Mouse (Mus musculus): Measurements from ENCODE around the gene Olfr516. TPM values are rescaled to one million over a fixed set of nuclear protein-coding genes. Genes with fewer than 3 reads are reported as not detected.
"Not testable (repeated sequence)": the region's sequence is repeated elsewhere in the genome, so short reads cannot be mapped to it uniquely, and the experiment has no call there.

Olfr516 gene
- not detected in 2 replicates for polyA plus RNA-seq (2015; fragmentation: Nextera tagmentation; extraction: Ambion mirVana)

DNA sequence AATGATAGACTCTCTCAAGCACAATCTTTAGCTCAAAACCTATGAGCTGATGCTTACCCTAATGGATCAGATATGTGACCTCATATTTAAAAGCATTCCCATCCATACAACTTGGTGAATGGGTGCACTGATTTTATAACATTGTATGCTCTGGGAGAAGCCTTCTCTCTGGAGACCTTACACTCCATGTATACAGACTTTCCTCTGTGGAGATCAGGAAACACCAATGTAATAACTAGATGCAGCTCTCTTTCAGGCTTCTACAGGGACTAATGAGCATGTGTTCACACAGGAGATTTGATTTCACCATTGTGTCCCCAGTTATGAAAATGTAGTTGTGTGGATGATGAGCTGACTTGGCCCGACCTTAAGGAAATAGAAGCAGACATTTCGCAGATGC, at the start of gene Olfr516:
Gene Olfr516, minus strand, starts transcription at position 101 of the 400 bp plus-strand sequence.
- WGBS, result 68% methylated on average over 2 of the region's 2 CpGs
- H3K4me3 ChIP-seq, result no peak within 1 kb of the TSS
- H3K9ac ChIP-seq, result no peak within 1 kb of the TSS
- no peaks in the 10 kb centered on the region for H3K9me3 ChIP-seq (replicated peaks)
- no peak for ATAC-seq (replicated peaks; ENCODE audit: insufficient number of reproducible peaks, insufficient read depth, low FRiP score, low read depth)
- H3K4me2 ChIP-seq, result no peak within 1 kb of the TSS
- H3K27ac ChIP-seq, result no peak within 1 kb of the TSS
- H3K27me3 ChIP-seq, result no peaks in the 10 kb centered on the region
- no peaks in the 10 kb centered on the region for H3K4me1 ChIP-seq (replicated peaks)
- H3K36me3 ChIP-seq, result no peaks in the 10 kb centered on the region

DNA sequence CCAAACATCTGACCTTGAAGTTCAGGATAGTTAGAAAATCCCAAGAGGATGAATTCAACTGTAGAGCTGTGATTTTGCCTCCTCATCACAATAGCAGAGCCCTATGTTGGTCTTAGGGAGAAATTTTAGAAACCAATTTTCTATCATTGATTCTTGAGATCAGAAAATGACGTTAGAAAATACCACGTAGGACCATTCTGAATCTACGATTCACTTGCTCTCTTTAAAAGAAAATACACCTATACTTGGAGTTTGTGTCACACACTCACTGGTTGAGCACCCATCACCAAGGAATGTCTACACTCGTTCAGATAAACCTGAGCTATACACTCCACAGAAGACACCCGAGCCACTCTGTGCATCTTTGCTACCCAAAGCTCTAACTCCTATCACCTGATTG, 44.0 kb upstream of the Olfr516 start, which contains the start of gene Olfr519:
Gene Olfr519, minus strand, starts transcription at position 101 of the 400 bp plus-strand sequence.
- ATAC-seq (replicated peaks; ENCODE audit: insufficient number of reproducible peaks, insufficient read depth, low FRiP score, low read depth), result no peak
- no peaks in the 10 kb centered on the region for H3K4me1 ChIP-seq (replicated peaks)
- H3K36me3 ChIP-seq, result no peaks in the 10 kb centered on the region
- H3K9ac ChIP-seq, result no peak within 1 kb of the TSS
- H3K4me3 ChIP-seq, result no peak within 1 kb of the TSS
- no peaks in the 10 kb centered on the region for H3K9me3 ChIP-seq (replicated peaks)
- no peak within 1 kb of the TSS for H3K4me2 ChIP-seq
- no peak within 1 kb of the TSS for H3K27ac ChIP-seq
- 80% methylated on average over 5 of the region's 5 CpGs for WGBS
- no peaks in the 10 kb centered on the region for H3K27me3 ChIP-seq

GRCm38 (mm10) chr7:108884906-108885305, 34.6 kb upstream of the Olfr516 start, which contains the start of gene Olfr518:
Gene Olfr518 (minus strand): TSS chr7:108885006.
- WGBS, result 64% methylated on average over 4 of the region's 4 CpGs
- Histone ChIP-seq H3K27me3 (no peaks in the 10 kb centered on the region), H3K9me3 (replicated peaks) (no peaks in the 10 kb centered on the region), H3K9ac (no peak within 1 kb of the TSS), H3K4me3 (no peak within 1 kb of the TSS), H3K36me3 (no peaks in the 10 kb centered on the region), H3K4me2 (no peak within 1 kb of the TSS), H3K27ac (no peak within 1 kb of the TSS), H3K4me1 (replicated peaks) (no peaks in the 10 kb centered on the region)
- ATAC-seq (replicated peaks; ENCODE audit: insufficient number of reproducible peaks, insufficient read depth, low FRiP score, low read depth), result no peak

DNA sequence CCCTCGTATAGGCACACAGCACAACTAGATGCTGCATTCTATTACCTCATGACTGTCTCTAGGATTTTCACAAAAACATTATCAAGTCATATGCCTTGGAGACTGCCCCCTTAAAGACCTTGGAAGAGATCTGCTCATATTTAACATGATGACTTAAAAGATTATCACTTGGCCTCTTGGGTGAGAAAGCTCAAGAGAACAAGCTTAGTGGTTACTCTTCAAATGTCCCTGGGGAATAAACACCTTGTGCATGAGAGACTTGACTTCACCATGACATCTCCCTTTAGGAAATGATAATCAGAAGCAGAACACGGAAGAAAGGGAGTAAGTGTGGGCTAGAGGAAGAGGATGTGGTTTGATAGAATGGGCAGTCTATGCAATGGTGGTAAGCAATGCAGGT, 21.9 kb upstream of the Olfr516 start, which contains the start of gene Olfr517:
Gene Olfr517, minus strand, starts transcription at position 101 of the 400 bp plus-strand sequence.
- WGBS, result 61% methylated on average over 2 of the region's 2 CpGs
- no peak within 1 kb of the TSS for H3K4me2 ChIP-seq
- H3K4me1 ChIP-seq (replicated peaks), result no peaks in the 10 kb centered on the region
- ATAC-seq (replicated peaks; ENCODE audit: insufficient number of reproducible peaks, insufficient read depth, low FRiP score, low read depth), result no peak
- no peak within 1 kb of the TSS for H3K9ac ChIP-seq
- H3K27me3 ChIP-seq, result no peaks in the 10 kb centered on the region
- H3K9me3 ChIP-seq (replicated peaks), result no peaks in the 10 kb centered on the region
- H3K4me3 ChIP-seq, result no peak within 1 kb of the TSS
- H3K27ac ChIP-seq, result no peak within 1 kb of the TSS
- no peaks in the 10 kb centered on the region for H3K36me3 ChIP-seq

DNA sequence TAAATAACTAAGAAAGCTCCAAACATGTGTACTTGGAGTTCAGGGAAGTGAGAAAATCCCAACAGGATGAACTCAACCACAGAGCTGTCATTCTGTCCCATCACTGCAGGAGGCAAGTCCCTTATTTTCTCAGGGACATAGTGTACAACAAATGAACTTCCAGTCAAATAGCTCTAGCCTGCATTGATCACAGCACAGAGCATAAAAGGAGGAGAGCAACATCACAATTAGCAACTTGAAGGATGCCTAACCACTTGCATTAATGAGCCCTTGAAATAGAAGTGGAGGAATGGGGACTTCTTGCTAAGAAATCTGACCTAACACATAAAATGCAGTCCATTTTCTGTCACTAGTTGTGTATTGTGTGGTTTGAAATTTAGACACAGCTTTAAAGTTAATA, 24.4 kb downstream of the Olfr516 start, which contains the start of gene Olfr514:
Gene Olfr514, minus strand, starts transcription at position 101 of the 400 bp plus-strand sequence.
- Histone ChIP-seq H3K4me1 (replicated peaks) (no peaks in the 10 kb centered on the region), H3K27ac (no peak within 1 kb of the TSS), H3K9ac (no peak within 1 kb of the TSS), H3K4me3 (no peak within 1 kb of the TSS), H3K9me3 (replicated peaks) (no peaks in the 10 kb centered on the region; the same call in 1 of the 2 replicates), H3K27me3 (no peaks in the 10 kb centered on the region), H3K36me3 (no peaks in the 10 kb centered on the region), H3K4me2 (no peak within 1 kb of the TSS)
- ATAC-seq (replicated peaks; ENCODE audit: insufficient number of reproducible peaks, insufficient read depth, low FRiP score, low read depth), result no peak

DNA sequence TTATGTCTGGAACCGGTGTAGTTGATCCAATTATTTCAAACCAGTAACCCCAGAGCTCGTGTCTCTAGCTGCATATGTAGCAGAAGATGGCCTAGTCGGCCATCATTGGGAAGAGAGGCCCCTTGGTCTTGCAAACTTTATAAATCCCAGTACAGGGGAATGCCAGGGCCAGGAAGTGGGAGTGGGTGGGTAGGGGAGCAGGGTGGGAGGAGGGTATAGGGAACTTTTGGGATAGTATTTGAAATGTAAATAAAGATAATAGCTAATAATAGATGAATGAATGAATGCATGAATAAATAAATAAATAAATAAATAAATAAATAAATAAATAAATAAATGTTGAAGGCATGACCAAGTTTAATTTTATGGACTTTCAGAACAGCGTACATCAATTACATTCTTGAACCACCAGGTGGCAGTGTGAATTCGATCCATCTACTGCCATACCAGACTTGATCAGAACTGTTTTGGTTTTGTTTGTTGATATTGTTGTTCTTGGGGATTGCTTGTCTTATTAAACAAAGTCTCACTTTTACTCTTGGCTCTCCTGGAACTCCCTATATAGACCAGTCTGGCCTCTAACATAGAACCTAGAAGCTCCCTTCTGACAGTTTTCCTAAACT, 35.6 kb downstream of the Olfr516 start:
- ATAC-seq (replicated peaks; ENCODE audit: insufficient number of reproducible peaks, insufficient read depth, low FRiP score, low read depth); H3K4me1 ChIP-seq (replicated peaks); H3K27ac ChIP-seq; H3K9me3 ChIP-seq (replicated peaks); H3K4me2 ChIP-seq; H3K4me3 ChIP-seq; H3K9ac ChIP-seq; H3K36me3 ChIP-seq; H3K27me3 ChIP-seq: not testable (repeated sequence)
- 44% methylated on average over 5 of the region's 5 CpGs for WGBS

- Histone ChIP-seq H3K9ac (no peak overlapping the region), H3K4me3 (no peak overlapping the region), H3K4me2 (no peak overlapping the region), H3K9me3 (replicated peaks) (no peaks in the 10 kb centered on the region), H3K36me3 (no peaks in the 10 kb centered on the region), H3K27ac (no peak overlapping the region), H3K27me3 (no peaks in the 10 kb centered on the region), H3K4me1 (replicated peaks) (no peaks in the 10 kb centered on the region)
- no peak for ATAC-seq (replicated peaks; ENCODE audit: insufficient number of reproducible peaks, insufficient read depth, low FRiP score, low read depth)
- WGBS, result 44% methylated on average over 1 of the region's 1 CpGs
Observed at GRCm38 (mm10) chr7:108797205-108797933, 53.0 kb downstream of the Olfr516 start.

Other genes starting within 250 kb of the Olfr516 start
- not detected in 2 replicates for gene Olfr506, start 239.7 kb downstream of the Olfr516 start, polyA plus RNA-seq (2015; fragmentation: Nextera tagmentation; extraction: Ambion mirVana)
- gene Olfr507, start 228.7 kb downstream of the Olfr516 start, polyA plus RNA-seq (2015; fragmentation: Nextera tagmentation; extraction: Ambion mirVana), result not detected in 2 replicates
- not detected in 2 replicates for gene Olfr508, start 220.5 kb downstream of the Olfr516 start, polyA plus RNA-seq (2015; fragmentation: Nextera tagmentation; extraction: Ambion mirVana)
- gene Olfr509, start 198.6 kb downstream of the Olfr516 start, polyA plus RNA-seq (2015; fragmentation: Nextera tagmentation; extraction: Ambion mirVana), result not detected in 2 replicates
- gene Olfr510, start 184.1 kb downstream of the Olfr516 start, polyA plus RNA-seq (2015; fragmentation: Nextera tagmentation; extraction: Ambion mirVana), result not detected in 2 replicates
- not detected in 2 replicates for gene Olfr512, start 137.2 kb downstream of the Olfr516 start, polyA plus RNA-seq (2015; fragmentation: Nextera tagmentation; extraction: Ambion mirVana)
- gene Olfr513, start 99.6 kb downstream of the Olfr516 start, polyA plus RNA-seq (2015; fragmentation: Nextera tagmentation; extraction: Ambion mirVana), result not detected in 2 replicates
- gene Olfr514, start 24.5 kb downstream of the Olfr516 start, polyA plus RNA-seq (2015; fragmentation: Nextera tagmentation; extraction: Ambion mirVana), result not detected in 2 replicates
- gene Olfr517, start 21.9 kb upstream of the Olfr516 start, polyA plus RNA-seq (2015; fragmentation: Nextera tagmentation; extraction: Ambion mirVana), result not detected in 2 replicates
- not detected in 2 replicates for gene Olfr518, start 34.5 kb upstream of the Olfr516 start, polyA plus RNA-seq (2015; fragmentation: Nextera tagmentation; extraction: Ambion mirVana)
- gene Olfr519, start 43.9 kb upstream of the Olfr516 start, polyA plus RNA-seq (2015; fragmentation: Nextera tagmentation; extraction: Ambion mirVana), result not detected in 2 replicates
- gene Nlrp10, start 79.6 kb upstream of the Olfr516 start, polyA plus RNA-seq (2015; fragmentation: Nextera tagmentation; extraction: Ambion mirVana), result 17.2 and 18.2 TPM in 2 replicates
- 43.9 and 51.1 TPM in 2 replicates for gene Eif3f, start 83.9 kb upstream of the Olfr516 start, polyA plus RNA-seq (2015; fragmentation: Nextera tagmentation; extraction: Ambion mirVana)
- 0.94 and 2.3 TPM in 2 replicates for gene Tub, start 99.8 kb upstream of the Olfr516 start, polyA plus RNA-seq (2015; fragmentation: Nextera tagmentation; extraction: Ambion mirVana)
- 0.47 and 0.99 TPM in 2 replicates for gene Ric3, start 232.8 kb upstream of the Olfr516 start, polyA plus RNA-seq (2015; fragmentation: Nextera tagmentation; extraction: Ambion mirVana)

Data from heart, embryonic 15.5 days (tissue).